Mouse (Mus musculus) olfactory bulb, adult 2 months (tissue): Measurements from ENCODE around the gene Pkmyt1. TPM values are rescaled to one million over a fixed set of nuclear protein-coding genes. Genes with fewer than 3 reads are reported as not detected.
"Not testable (repeated sequence)": the region's sequence is repeated elsewhere in the genome, so short reads cannot be mapped to it uniquely, and the experiment has no call there.

Experiments
- H3K27ac ChIP-seq: fragments of 200-500 bp; 2 replicates; pipeline ENCODE4 v1.5.1; 2012; ENCODE audit warnings: low read depth, low read length; ENCODE audit not compliant: insufficient read depth
- H3K4me1 ChIP-seq: fragments of 200-500 bp; 2 replicates; pipeline ENCODE4 v1.6.1; 2012; ENCODE audit warnings: low read length; ENCODE audit not compliant: control insufficient read depth, insufficient read depth
- H3K4me3 ChIP-seq: fragments of 200-500 bp; 2 replicates; pipeline ENCODE4 v1.5.1; 2012; ENCODE audit warnings: mild to moderate bottlenecking, low read depth, low read length, moderate library complexity; ENCODE audit not compliant: insufficient read depth
- CTCF ChIP-seq: fragments of 200-500 bp; IDR thresholded peaks from 2 replicates; pipeline ENCODE4 v1.5.1; 2012; ENCODE audit warnings: low read depth, mild to moderate bottlenecking, low read length, moderate library complexity; ENCODE audit not compliant: insufficient read depth
- POLR2A ChIP-seq: fragments of 200-500 bp; IDR thresholded peaks from 2 replicates; pipeline ENCODE4 v1.6.1; 2012; ENCODE audit warnings: mild to moderate bottlenecking, low read depth, low read length, moderate library complexity; ENCODE audit not compliant: insufficient read depth
- whole genome bisulfite sequencing: fragments of 180-500 bp; shearing (Covaris S2); methylation state at CpG from one replicate; pipeline ENCODE4 v1.1.7; 2018; 5-methylcytosine and 5-hydroxymethylcytosine counted together
- polyA plus RNA-seq: library from polyadenylated mRNA; stranded (reverse); fragments of >200 nt; gene quantifications from 2 replicates; pipeline ENCODE4 v1.2.4, GENCODE M21; 2012; ENCODE audit warnings: low replicate concordance; ENCODE audit not compliant: missing spikeins, insufficient read depth, insufficient read length

The Pkmyt1 gene
- polyA plus RNA-seq, 1 experiment = not detected

DNA sequence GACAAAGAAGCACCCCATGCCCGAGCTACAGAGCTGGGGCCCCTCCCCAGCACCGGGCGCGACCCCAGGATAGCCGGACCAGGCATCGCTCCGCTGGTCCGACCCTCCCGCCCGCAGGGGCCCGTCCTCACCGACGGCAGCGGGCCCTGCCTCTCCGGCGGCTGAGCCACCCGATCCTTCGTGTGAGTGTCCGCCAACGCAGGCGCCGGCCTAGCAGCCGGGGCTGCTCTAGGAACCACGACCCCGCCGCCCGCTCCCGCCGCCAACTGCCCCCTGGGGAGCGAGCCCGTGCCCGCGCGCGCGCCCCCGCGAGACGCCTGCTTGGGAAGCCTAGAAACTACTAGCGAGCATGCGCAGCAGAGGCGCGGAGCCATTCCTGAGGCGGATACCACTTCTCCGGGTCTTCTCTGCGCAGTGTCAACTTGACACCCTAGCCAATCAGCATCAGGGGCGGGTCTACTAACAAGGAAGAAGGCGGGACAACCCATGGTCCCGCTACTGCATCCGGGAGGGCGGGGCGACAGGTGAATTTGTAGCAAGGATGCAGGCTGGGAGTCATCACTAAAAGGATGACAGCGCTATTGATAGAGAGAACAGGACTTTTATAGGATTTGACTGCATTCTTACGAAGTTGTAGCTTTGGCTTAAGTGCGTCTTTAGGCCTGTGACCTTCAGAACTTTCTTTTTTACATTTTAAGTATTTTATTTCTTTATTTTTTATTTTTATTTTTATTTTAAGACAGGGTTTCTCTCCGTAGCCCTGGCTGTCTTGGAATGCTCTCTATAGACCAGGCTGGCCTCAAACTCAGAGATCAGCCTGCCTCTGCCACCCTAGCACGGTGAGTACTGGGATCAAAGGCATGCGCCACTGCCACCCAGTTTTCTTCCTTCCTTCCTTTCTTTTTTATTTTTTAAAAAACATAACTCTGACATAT is 45.4 kb downstream of the Pkmyt1 start, which contains the start of gene Flywch1:
Gene Flywch1, minus strand, starts transcription at position 319 of the 935 bp plus-strand sequence.
- Histone ChIP-seq H3K4me1 (peaks cover 8% of the 10 kb centered on the region; the same call in 1 of the 2 replicates), H3K27ac (peak within 1 kb of the TSS; percentile 70), H3K4me3 (peak within 1 kb of the TSS; percentile 81)
- 3% methylated on average over 58 of the region's 58 CpGs for WGBS
- TF ChIP-seq CTCF (no peak), POLR2A (peak; percentile 93)

DNA sequence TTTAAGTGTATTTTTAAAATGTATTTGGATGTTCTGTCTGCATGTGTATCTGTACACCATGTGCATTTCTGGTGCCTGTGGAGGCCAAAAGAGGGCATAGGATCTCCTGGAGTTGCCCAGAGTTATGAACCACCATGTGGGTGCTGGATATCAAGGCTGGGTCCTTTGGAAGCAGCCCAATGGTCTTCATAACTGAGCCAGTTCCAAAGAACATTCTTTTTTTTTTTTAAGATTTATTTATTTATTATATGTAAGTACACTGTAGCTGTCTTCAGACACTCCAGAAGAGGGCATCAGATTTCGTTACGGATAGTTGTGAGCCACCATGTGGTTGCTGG is 46.1 kb downstream of the Pkmyt1 start:
- not testable (repeated sequence) for H3K4me3 ChIP-seq, H3K4me1 ChIP-seq, H3K27ac ChIP-seq
- 55% methylated on average over 2 of the region's 2 CpGs for WGBS

DNA sequence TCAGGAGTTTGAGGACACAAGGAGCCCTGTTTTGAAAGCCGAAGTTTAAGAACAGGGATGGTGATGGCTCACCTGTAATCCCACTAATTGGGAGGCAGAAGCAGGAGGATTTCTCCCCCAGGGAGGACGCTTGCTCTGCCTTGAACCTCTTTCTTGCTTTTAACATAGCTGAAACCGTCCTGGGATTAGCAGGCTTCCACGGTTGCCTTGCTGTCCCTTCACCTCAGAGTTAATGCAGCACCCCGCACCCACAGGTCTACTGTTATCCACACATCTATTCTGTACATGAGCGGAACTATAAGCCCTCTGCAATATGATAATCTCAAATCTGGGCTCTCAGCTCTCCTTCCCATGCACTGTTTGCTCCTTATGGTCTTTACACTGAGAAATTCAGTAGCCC is 47.5 kb downstream of the Pkmyt1 start:
- H3K4me1 ChIP-seq = peaks cover 8% of the 10 kb centered on the region; the same call in 1 of the 2 replicates
- H3K4me3 ChIP-seq = no peak overlapping the region
- TF ChIP-seq POLR2A (no peak), CTCF (no peak)
- H3K27ac ChIP-seq = no peak overlapping the region
- WGBS = 80% methylated on average over 6 of the region's 6 CpGs

DNA sequence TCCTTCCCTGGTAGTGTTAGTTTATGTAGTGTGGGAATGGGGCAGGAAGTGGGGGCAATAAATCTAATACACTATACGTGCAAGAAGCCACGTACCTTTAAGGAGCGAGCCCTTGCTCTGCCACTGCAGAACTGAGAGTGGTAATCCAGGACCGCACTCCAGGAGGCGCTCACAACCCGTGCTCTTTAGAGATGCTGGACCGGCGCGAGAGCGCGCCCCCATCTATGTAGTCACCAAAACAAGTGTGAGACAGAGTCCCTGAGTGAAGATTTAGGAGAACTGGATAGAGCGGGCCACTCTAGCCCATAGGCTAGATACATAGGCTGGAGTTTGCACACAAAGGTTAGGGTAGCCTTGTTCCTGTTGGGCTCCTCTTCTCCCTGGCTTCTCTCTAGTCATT is 48.0 kb downstream of the Pkmyt1 start:
- TF ChIP-seq POLR2A = no peak
- peak; percentile 71 for TF ChIP-seq CTCF
- H3K4me3 ChIP-seq = no peak overlapping the region
- WGBS = 4% methylated on average over 12 of the region's 12 CpGs
- H3K27ac ChIP-seq = no peak overlapping the region
- peaks cover 8% of the 10 kb centered on the region; the same call in 1 of the 2 replicates for H3K4me1 ChIP-seq

DNA sequence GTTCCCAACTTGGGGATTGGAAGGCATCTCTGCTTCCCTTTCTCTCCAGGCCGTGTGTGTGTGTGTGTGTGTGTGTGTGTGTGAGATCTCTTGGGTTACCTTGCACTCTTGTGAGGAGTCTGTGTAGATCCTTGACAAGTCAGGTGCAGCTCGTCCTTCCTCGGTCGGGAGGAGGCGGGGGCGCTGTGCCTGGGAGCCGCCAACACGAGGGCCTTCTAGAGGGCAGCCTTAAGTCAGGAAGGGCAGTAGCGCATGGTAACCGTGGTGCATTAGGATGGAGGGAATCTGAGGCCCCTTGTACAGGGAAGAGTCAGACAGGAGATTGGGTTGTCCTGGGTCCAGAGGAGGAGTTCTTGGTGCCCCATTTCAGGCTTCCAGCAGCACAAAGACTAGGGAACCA is 50.1 kb downstream of the Pkmyt1 start:
- TF ChIP-seq POLR2A = no peak
- no peak for TF ChIP-seq CTCF
- 85% methylated on average over 10 of the region's 10 CpGs for WGBS
- H3K4me1 ChIP-seq = peaks cover 3% of the 10 kb centered on the region; the same call in 1 of the 2 replicates
- no peak overlapping the region for H3K27ac ChIP-seq
- H3K4me3 ChIP-seq = no peak overlapping the region

DNA sequence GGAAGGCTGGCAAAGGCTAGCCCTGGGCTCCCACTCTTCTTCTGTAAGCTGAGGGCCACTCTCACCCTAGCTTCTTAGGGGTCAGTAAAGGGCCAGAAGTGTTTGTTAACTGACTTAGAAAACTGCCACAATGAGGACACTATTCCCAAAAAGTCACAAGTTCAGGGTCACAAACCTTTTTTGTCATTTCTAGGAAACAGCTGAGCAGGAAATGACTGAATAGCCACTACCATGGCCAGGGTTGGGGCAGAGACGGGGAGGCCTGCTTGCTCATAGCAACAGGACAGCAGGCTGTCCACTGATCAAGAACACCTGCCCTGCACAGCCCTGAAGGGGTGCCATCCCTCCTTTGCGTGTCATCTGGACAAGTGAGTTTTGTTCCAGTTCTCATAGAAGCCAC is 51.0 kb downstream of the Pkmyt1 start:
- Histone ChIP-seq H3K27ac (no peak overlapping the region), H3K4me1 (peaks cover 3% of the 10 kb centered on the region; the same call in 1 of the 2 replicates), H3K4me3 (no peak overlapping the region)
- 86% methylated on average over 2 of the region's 2 CpGs for WGBS
- no peak for TF ChIP-seq POLR2A
- no peak for TF ChIP-seq CTCF

DNA sequence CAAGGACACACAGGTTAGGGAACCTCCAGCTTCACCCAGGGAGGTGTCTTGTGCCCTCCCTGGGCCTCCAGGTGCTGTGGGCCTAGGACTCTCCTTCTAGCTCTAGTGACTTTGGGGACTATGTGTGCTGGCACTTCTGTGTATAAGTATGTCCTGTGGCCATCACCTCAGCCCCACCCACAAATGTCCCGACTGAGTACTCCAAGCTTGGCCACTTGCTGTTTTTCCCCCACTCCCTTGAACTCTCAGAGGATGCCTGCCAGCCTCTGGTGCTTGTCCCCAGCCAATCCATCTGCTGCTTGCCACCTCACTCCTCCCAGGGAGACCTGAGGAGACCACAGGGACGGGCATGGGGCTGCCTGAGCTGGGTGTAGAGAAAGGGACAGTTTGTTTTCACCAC is 52.3 kb downstream of the Pkmyt1 start:
- no peak for TF ChIP-seq CTCF
- no peak for TF ChIP-seq POLR2A
- Histone ChIP-seq H3K4me3 (no peak overlapping the region), H3K27ac (no peak overlapping the region), H3K4me1 (peaks cover 3% of the 10 kb centered on the region; the same call in 1 of the 2 replicates)
- WGBS = 65% methylated on average over 2 of the region's 2 CpGs

DNA sequence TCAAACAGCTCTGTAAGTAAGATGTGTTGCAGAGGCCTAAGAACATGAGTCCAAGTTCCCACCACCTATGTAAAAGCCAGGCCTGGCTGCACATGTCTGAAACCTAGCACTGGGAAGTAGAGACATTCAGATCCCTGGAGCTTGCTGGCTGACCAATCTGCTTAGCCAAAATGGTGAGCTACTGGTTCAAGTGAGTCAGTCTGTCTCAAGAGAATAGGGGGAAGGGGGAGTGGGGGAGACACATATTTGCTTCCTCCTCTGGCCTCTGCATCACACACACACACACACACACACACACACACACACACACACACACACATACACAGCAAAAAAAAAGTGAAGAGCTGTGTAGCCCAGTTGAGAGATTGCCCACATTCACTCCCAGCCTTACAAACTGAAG is 57.2 kb downstream of the Pkmyt1 start:
- H3K4me3 ChIP-seq = no peak overlapping the region
- no peak for TF ChIP-seq CTCF
- TF ChIP-seq POLR2A = no peak
- H3K4me1 ChIP-seq = peaks cover 9% of the 10 kb centered on the region
- no peak overlapping the region for H3K27ac ChIP-seq

DNA sequence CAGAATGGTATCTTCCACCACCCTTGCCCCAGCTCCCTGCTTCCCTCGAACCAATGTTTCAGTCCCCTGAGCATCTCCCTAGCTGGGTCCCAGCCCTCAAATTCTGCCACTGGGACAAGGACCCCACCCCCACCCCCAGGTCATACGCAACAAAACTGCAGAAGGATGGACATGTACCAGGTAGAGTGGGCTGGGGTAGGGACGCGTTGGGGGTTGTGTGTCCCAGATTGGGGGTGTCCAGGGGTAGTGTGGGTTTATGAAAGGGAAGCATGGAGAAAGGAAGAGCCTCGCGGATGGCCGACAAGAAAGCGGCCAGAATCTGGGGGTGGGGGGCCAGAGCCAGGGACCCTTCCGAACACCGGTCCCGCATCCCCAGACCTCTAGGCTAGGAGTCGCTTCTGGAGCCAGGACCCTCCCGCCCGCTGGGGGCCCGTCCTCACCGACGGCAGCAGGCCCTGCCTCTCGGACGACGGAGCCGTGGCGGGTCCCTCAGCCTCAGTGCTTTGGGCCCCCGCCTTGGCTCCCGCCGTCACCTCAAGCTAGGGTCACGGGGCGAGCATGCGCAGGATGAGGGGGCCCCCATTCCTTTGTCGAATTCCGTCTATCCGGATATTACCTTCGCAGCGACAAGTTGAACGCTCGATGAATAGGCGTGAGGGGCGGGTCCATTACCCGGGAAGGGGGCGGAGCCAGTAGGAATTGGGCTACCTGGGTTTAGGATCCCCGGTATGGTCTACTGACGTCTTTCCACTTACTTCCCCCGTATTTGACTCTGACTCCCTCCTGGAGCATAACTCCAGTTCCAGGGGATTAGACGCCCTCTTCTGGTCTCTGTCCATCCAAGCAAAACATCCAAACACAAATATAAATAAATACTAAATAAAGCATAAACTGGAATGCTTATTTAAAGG is 59.7 kb downstream of the Pkmyt1 start, which contains the start of gene Flywch2:
Gene Flywch2, minus strand, starts transcription at position 521 of the 911 bp plus-strand sequence.
- Histone ChIP-seq H3K27ac (peak within 1 kb of the TSS; percentile 86), H3K4me1 (peaks cover 11% of the 10 kb centered on the region), H3K4me3 (peak within 1 kb of the TSS; percentile 65)
- TF ChIP-seq POLR2A (no peak), CTCF (no peak)
- WGBS = 3% methylated on average over 43 of the region's 43 CpGs

Other genes starting within 250 kb of the Pkmyt1 start
- gene Vmn2r117, start 246.6 kb upstream of the Pkmyt1 start, polyA plus RNA-seq = not detected in 2 replicates
- gene Zfp213, start 162.1 kb upstream of the Pkmyt1 start, polyA plus RNA-seq = not detected in 2 replicates
- not detected in 2 replicates for gene Zfp13, start 126.8 kb upstream of the Pkmyt1 start, polyA plus RNA-seq
- gene Zscan10, start 125.5 kb upstream of the Pkmyt1 start, polyA plus RNA-seq = not detected in 2 replicates
- gene Mmp25, start 81.1 kb upstream of the Pkmyt1 start, polyA plus RNA-seq = not detected in 2 replicates
- not detected in 2 replicates for gene Bicdl2, start 65.8 kb upstream of the Pkmyt1 start, polyA plus RNA-seq
- gene Hcfc1r1, start 52.7 kb upstream of the Pkmyt1 start, polyA plus RNA-seq = not detected in 2 replicates
- gene Thoc6, start 52.5 kb upstream of the Pkmyt1 start, polyA plus RNA-seq = not detected in 2 replicates
- not detected in 2 replicates for gene Tnfrsf12a, start 48.9 kb upstream of the Pkmyt1 start, polyA plus RNA-seq
- gene Cldn6, start 47.1 kb upstream of the Pkmyt1 start, polyA plus RNA-seq = not detected in 2 replicates
- not detected in 2 replicates for gene Cldn9, start 42.3 kb upstream of the Pkmyt1 start, polyA plus RNA-seq
- gene 1520401A03Rik, start 3.6 kb upstream of the Pkmyt1 start, polyA plus RNA-seq = not detected in 2 replicates
- not detected in 2 replicates for gene Paqr4, start 14.5 kb downstream of the Pkmyt1 start, polyA plus RNA-seq
- not detected in 2 replicates for gene Kremen2, start 19.5 kb downstream of the Pkmyt1 start, polyA plus RNA-seq
- gene Flywch1, start 45.3 kb downstream of the Pkmyt1 start, polyA plus RNA-seq = not detected in 2 replicates
- gene Flywch2, start 59.7 kb downstream of the Pkmyt1 start, polyA plus RNA-seq = not detected in 2 replicates
- 383 and 683 TPM in 2 replicates for gene Srrm2, start 64.2 kb downstream of the Pkmyt1 start, polyA plus RNA-seq
- not detected in 2 replicates for gene Elob, start 102.8 kb downstream of the Pkmyt1 start, polyA plus RNA-seq
- gene Prss33, start 109.7 kb downstream of the Pkmyt1 start, polyA plus RNA-seq = not detected in 2 replicates
- gene Prss32, start 117.5 kb downstream of the Pkmyt1 start, polyA plus RNA-seq = not detected in 2 replicates
- not detected in 2 replicates for gene Prss41, start 117.8 kb downstream of the Pkmyt1 start, polyA plus RNA-seq
- gene Prss21, start 141.7 kb downstream of the Pkmyt1 start, polyA plus RNA-seq = not detected in 2 replicates
- gene Dcpp1, start 154.5 kb downstream of the Pkmyt1 start, polyA plus RNA-seq = not detected in 2 replicates
- not detected in 2 replicates for gene Dcpp2, start 154.5 kb downstream of the Pkmyt1 start, polyA plus RNA-seq
- gene Dcpp3, start 191.1 kb downstream of the Pkmyt1 start, polyA plus RNA-seq = not detected in 2 replicates
- not detected in 2 replicates for gene Sbp, start 215.3 kb downstream of the Pkmyt1 start, polyA plus RNA-seq
- not detected in 2 replicates for gene Sbpl, start 228.9 kb downstream of the Pkmyt1 start, polyA plus RNA-seq